Mouse (Mus musculus): ENCODE measurements around the gene Mocs3.
A peak's percentile ranks its signal among the peaks of the same experiment; 100 is the strongest.

Gene Mocs3

DNA sequence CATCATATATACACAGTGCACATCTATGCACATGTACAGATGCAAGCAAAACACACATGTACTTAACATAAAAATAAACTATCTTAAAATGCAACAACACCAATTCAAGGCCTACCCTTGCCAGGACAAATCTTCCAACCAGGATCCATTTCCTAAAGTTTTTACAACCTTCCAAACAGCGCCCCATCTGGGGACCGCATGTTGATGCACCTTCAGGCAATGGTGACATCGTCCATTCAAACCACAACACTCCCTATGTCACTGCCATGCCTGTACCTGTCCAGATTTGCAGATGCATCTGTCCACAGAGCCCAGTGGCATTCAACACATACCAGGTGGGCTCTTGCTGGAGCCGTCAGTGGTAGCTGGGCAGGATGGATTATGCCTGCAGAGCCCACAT lies 12.9 kb downstream of the Mocs3 start:
- no peak for DNase-seq

DNA sequence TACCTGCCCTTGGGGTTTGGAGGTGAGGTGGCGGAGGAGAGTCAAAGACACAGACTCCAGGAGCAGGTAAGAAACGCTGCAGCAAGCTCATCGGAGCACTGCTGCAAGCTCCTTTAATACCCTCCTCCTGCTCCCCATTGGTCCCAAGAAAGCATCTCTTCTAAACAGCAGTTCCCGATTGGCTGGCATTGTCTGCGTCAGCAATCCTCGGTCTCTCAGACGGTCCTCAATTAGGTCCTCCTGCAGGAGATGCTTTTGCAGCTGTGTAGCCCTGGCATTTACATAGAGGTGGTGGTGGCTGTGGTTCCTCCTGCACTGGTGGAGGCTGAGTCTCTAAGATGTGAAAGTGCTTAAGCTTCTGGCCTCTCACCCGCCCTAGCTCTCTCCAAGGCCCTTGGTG lies 15.1 kb downstream of the Mocs3 start:
- DNase-seq, result no peak

GRCm38 (mm10) chr2:168248167-168248855 lies 17.9 kb downstream of the Mocs3 start:
- no peak for DNase-seq

DNA sequence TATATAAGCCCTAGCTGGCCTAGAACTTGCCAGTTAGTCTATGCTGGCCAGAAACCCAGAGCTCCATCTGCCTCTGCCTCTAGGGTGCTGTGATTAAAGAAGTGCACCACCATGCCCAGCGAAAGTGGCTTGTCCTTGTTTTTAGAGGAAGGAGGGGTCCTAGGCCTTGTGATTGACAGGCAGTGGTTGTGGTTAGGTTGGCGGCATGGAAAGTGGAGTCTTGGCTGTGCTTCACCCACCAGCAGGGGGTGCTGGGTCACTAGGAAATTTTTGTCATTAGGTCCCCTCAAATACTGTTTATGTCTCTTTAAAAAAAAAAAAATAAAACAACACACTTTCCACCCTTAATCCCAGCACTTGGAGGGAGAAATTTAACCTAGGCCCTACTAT lies 18.4 kb downstream of the Mocs3 start:
- DNase-seq, result no peak

DNA sequence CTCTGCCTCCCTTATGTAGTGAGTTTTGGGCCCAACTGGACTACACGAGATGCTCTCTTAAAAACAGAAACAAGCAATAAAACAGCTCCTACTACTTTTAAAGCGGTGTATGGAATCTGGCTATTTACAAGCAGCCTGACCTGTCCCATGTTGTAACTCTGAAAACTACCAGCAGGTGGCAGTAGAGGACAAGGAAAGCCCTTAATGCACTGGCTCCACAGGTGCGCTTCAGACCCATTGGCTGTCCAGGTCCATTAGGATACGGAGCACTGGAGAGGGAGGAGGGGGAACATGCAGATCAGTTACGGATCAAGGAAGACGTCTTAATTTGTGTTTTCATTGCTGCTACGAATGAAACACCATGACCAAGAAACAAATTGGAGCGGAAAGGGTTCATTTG lies 19.8 kb downstream of the Mocs3 start:
- DNase-seq, result peak; percentile 91

DNA sequence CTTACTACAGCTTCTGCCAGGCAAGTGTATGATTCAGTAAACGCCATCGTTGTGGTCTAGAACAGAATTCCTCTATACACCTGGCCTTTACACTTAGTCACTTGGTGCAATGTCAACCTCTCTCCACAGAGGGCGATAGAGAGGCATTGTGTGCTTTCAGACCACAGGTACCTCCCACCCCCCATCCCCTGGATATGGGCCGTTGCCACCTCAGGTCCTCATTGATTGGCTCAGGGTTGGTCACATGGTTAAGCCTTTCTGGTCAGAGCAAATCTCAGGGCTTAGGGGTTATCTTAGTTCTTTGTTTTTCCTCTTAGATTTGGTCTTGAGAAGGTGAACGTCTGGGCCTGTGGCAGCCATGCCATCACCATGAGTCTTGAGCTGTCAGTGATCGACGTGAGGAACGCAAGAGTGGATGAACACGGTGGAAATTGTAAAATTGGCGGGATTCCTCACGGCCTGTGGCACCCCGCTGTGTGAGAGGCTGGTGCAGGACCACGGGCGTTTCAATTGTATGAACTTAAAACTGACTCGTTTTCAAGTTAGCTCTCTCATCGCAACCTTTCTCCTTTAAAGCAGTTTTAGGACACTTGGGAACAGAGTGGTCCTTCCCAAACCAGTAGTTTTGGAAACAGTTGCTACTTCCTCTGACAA lies 22.3 kb downstream of the Mocs3 start:
- peak; percentile 34 for DNase-seq

DNA sequence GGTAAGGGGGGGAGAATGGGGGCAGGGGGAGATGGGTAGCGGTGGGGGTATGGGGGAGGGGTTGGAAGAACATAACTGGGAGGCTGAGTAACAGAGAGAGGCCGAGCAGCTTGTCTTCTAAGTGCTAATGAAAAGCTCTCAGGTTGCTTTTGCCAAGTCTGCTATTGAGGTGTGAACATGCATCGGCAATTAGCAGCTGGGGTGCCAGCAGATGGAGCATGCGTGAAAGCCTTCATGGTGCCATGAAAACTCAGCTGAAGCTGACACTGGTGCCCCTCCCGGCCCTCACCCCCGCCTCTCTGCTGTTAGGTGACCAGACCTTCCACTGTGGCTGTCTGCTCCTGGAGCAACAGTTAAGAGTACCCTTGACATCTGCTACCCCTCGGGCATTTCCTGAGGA lies 23.4 kb downstream of the Mocs3 start:
- DNase-seq, result no peak

DNA sequence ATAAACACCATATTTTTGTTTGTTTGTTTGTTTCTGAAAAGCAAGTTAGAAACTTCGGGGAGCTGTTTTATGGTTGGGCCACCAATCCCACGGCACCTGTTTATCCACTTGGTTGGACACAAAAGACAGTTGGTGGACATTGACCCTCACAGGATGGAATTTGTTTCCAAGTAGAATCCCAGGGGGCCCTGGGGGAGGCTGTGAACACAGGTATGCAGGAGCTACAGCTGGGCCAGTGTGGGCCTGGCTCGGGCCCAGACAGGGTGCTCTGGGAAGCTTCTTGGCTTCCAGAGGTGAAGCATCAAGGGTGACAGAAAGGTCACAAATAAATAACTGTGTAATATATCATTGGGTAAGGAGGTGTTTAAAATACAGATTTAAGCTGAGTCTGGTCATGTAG lies 26.1 kb downstream of the Mocs3 start:
- DNase-seq, result peak; percentile 68

GRCm38 (mm10) chr2:168257188-168257587 lies 26.8 kb downstream of the Mocs3 start:
- no peak for DNase-seq

- no peak for DNase-seq
Observed at GRCm38 (mm10) chr2:168259046-168259445, 28.6 kb downstream of the Mocs3 start.

GRCm38 (mm10) chr2:168260124-168260523 lies 29.7 kb downstream of the Mocs3 start:
- no peak for DNase-seq

- no peak for DNase-seq
Observed at GRCm38 (mm10) chr2:168260900-168261299, 30.5 kb downstream of the Mocs3 start.

- DNase-seq, result no peak
Observed at GRCm38 (mm10) chr2:168268033-168268432, 37.6 kb downstream of the Mocs3 start.

DNA sequence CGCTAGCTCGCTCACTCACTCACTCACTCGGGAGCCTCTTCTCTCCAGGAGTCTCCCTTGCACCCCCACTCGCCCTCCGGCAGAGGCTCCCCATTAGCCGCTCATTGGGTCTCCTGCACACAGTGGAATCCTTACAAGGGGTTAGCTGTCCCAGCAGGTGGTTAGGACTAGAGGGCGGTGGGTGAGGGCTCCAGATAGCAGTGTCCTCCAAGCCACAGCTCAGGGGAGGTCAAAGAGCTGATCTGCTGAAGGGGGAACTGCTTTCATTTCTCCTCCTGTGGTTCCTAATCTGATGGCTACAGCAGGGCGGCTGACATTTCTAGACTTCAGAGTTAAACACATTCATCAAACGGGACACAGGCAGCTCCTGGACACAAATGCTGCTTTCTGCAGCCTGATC lies 43.0 kb downstream of the Mocs3 start:
- no peak for DNase-seq

GRCm38 (mm10) chr2:168274374-168274935 lies 44.0 kb downstream of the Mocs3 start:
- peak; percentile 57 for DNase-seq

DNA sequence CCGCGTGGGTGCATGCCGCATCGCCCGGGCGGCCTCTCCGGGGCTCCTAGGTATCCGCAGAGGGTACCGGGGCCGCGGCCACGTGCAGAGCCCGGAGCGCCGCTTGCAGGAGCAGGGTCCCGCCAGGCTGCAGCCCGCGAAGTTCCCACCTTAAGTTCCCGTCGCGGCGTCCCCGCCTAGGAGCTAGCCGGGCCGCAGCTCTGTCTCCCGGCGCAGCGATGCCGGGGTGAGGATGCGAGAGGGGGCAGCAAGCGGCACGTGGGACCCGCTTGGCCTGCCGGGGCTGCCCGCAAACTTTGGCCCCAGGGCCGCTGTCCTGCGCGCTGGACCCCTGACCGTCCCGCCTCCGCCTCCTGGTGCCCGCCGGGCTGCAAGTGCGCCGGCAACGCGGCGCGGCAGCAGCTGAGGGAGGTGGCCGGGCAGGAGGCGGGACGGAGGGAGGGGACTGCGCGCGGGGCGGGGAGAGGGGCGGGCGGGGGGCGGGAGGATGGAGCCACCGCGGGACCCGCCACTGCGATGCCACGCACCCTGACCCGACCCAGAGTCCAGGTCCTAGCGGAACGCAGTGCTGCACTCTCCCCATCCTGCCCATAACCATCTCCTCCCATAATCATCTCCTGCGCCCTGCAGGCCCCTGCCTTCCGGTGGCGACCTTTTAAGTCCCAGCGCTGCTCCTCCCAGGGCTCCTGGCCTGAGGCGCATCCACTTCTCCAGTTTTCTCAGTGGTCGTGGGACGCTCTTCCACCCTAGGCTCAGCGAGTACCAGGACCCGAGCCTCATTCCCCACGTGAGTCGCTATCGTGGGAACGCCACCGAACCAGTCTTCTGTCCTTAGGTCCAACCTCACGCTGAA lies 50.5 kb downstream of the Mocs3 start:
- peak; percentile 41 for DNase-seq

DNA sequence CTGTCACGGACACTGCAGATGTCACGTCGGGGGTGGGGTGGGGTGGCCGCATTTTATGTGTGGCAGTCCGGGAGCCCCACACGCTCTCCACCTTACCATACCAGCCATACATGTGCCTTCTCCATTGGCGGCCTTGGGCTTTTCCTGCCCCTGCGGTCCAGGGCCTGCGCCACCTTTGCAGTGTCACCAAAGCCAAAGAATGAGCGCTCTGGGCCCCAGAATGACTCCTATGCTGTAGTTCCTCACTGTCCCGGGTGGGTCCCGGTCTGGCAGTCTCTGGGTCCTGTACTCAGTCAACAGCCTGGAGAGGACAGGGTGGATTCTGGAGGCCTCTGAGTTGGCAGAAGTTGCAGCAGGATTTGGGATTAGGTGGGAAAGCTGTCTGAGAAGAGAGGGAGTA lies 51.2 kb downstream of the Mocs3 start, which contains the start of gene Kcng1:
Gene Kcng1, minus strand, starts transcription at position 155 of the 400 bp plus-strand sequence.
- no peak for DNase-seq

Measured in kidney, adult 9 months (tissue).